Mouse (Mus musculus) C2C12 (cell line): ENCODE results near the gene Prrc2a. TPM values are rescaled to one million over a fixed set of nuclear protein-coding genes. Genes with fewer than 3 reads are reported as not detected.

Experiments used
- H3K27me3 ChIP-seq: one replicate; pipeline ENCODE4 v1.6.1; 2011; ENCODE audit not compliant: control insufficient read depth, insufficient read depth, insufficient read length
- H3K36me3 ChIP-seq: one replicate; pipeline ENCODE4 v1.6.1; 2011; ENCODE audit not compliant: control insufficient read depth, insufficient read depth
- H3K4me3 ChIP-seq: one replicate; pipeline ENCODE4 v1.5.1; 2011; ENCODE audit warnings: mild to moderate bottlenecking, control low read depth; ENCODE audit not compliant: poor library complexity, insufficient read depth, severe bottlenecking
- H3K79me2 ChIP-seq: one replicate; pipeline ENCODE4 v1.6.1; 2011; ENCODE audit not compliant: control insufficient read depth, insufficient read depth
- H3K79me3 ChIP-seq: one replicate; pipeline ENCODE4 v1.6.1; 2011; ENCODE audit warnings: low read depth, control low read depth
- H3ac ChIP-seq: one replicate; pipeline ENCODE3; 2011; ENCODE audit warnings: low read depth; ENCODE audit not compliant: control insufficient read depth, insufficient read length
- CEBPB ChIP-seq: IDR thresholded peaks from one replicate; pipeline ENCODE4 v1.6.1; 2011; ENCODE audit warnings: low read depth, mild to moderate bottlenecking, control low read depth, moderate library complexity
- CTCF ChIP-seq: IDR thresholded peaks from one replicate; pipeline ENCODE4 v1.5.1; 2011; ENCODE audit not compliant: control insufficient read depth, insufficient read depth, insufficient read length
- FOSL1 ChIP-seq: IDR thresholded peaks from one replicate; pipeline ENCODE4 v1.8.0; 2011; ENCODE audit warnings: mild to moderate bottlenecking, low read length; ENCODE audit not compliant: poor library complexity, insufficient read depth, severe bottlenecking
- MAX ChIP-seq: IDR thresholded peaks from one replicate; pipeline ENCODE4 v1.6.1; 2011; ENCODE audit warnings: mild to moderate bottlenecking, control low read depth
- MYOD1 ChIP-seq: IDR thresholded peaks from one replicate; pipeline ENCODE4 v1.6.1; 2011; ENCODE audit warnings: low read depth; ENCODE audit not compliant: control insufficient read depth, insufficient read length
- MYOG ChIP-seq: IDR thresholded peaks from one replicate; pipeline ENCODE4 v1.6.1; 2011; ENCODE audit not compliant: control insufficient read depth, insufficient read length; ENCODE audit errors: extremely low read depth
- USF1 ChIP-seq: IDR thresholded peaks from one replicate; pipeline ENCODE4 v1.6.1; 2011; ENCODE audit warnings: low read depth, mild to moderate bottlenecking, control low read depth, moderate library complexity
- polyA plus RNA-seq: library from polyadenylated mRNA; unstranded; fragments of >200 nt; fragmentation: generic; extraction: Trizol; gene quantifications from one replicate; pipeline ENCODE4 v1.2.1, GENCODE M21; 2012; ENCODE audit warnings: missing spikeins

Prrc2a gene
- polyA plus RNA-seq, 1 experiment = 183 TPM

DNA sequence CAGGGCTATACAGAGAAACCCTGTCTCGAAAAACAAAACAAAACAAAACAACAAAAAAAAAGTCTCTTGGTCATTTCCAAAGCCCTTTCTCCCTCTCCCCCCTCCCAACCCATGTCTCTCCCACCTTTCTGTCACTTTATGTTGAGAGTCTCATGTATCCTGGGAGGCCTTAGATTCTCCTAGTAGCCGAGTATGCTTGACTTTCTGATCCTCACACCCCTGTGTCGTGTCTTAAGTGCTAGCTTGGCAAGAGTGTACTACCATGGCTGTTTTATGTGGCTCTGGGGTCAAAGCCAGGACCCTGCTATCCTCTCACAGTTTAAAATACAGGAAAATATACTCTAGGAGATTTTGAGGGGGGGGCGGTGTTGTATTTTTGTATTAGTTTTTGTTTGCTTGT, 22.6 kb upstream of the Prrc2a start:
- no peaks in the 10 kb centered on the region for H3K27me3 ChIP-seq
- no peak overlapping the region for H3K4me3 ChIP-seq
- TF ChIP-seq USF1 (no peak), MYOD1 (no peak), CTCF (no peak), FOSL1 (no peak), CEBPB (no peak)
- no peaks in the 10 kb centered on the region for H3K79me3 ChIP-seq
- no peak overlapping the region for H3ac ChIP-seq
- H3K36me3 ChIP-seq = no peaks in the 10 kb centered on the region
- no peaks in the 10 kb centered on the region for H3K79me2 ChIP-seq

- Histone ChIP-seq H3K4me3 (peak overlapping the region; percentile 21), H3K27me3 (no peaks in the 10 kb centered on the region), H3K36me3 (no peaks in the 10 kb centered on the region), H3ac (peak overlapping the region; percentile 15), H3K79me2 (no peaks in the 10 kb centered on the region), H3K79me3 (no peaks in the 10 kb centered on the region)
- TF ChIP-seq CTCF (no peak), MYOD1 (no peak), CEBPB (no peak), FOSL1 (no peak), USF1 (no peak), MAX (no peak), MYOG (no peak)
Observed at GRCm38 (mm10) chr17:35186681-35187080, 22.0 kb upstream of the Prrc2a start.

- Histone ChIP-seq H3K79me3 (no peaks in the 10 kb centered on the region), H3K4me3 (peak overlapping the region; percentile 21), H3ac (no peak overlapping the region), H3K27me3 (no peaks in the 10 kb centered on the region), H3K36me3 (no peaks in the 10 kb centered on the region), H3K79me2 (no peaks in the 10 kb centered on the region)
- TF ChIP-seq MYOD1 = no peak
- no peak for TF ChIP-seq FOSL1
- no peak for TF ChIP-seq MAX
- TF ChIP-seq MYOG = no peak
- TF ChIP-seq CTCF = no peak
- no peak for TF ChIP-seq CEBPB
Observed at GRCm38 (mm10) chr17:35185639-35186611, 21.2 kb upstream of the Prrc2a start.

GRCm38 (mm10) chr17:35180093-35180492, 15.4 kb upstream of the Prrc2a start:
- TF ChIP-seq CEBPB = no peak
- TF ChIP-seq FOSL1 = no peak
- TF ChIP-seq MYOG = no peak
- TF ChIP-seq USF1 = no peak
- TF ChIP-seq CTCF = no peak
- no peak for TF ChIP-seq MAX
- no peak for TF ChIP-seq MYOD1
- H3K4me3 ChIP-seq = no peak overlapping the region

GRCm38 (mm10) chr17:35178528-35178927, 13.8 kb upstream of the Prrc2a start:
- Histone ChIP-seq H3K4me3 (no peak overlapping the region), H3K79me3 (no peaks in the 10 kb centered on the region), H3ac (no peak overlapping the region), H3K27me3 (no peaks in the 10 kb centered on the region), H3K79me2 (no peaks in the 10 kb centered on the region), H3K36me3 (no peaks in the 10 kb centered on the region)
- TF ChIP-seq FOSL1 = no peak
- TF ChIP-seq CTCF = peak; percentile 80
- TF ChIP-seq MYOG = no peak

More at GRCm38 (mm10) chr17:35180093-35180492, 15.4 kb upstream of the Prrc2a start:
- H3ac ChIP-seq = no peak overlapping the region
- no peaks in the 10 kb centered on the region for H3K79me2 ChIP-seq
- H3K27me3 ChIP-seq = no peaks in the 10 kb centered on the region
- no peaks in the 10 kb centered on the region for H3K79me3 ChIP-seq
- H3K36me3 ChIP-seq = no peaks in the 10 kb centered on the region

DNA sequence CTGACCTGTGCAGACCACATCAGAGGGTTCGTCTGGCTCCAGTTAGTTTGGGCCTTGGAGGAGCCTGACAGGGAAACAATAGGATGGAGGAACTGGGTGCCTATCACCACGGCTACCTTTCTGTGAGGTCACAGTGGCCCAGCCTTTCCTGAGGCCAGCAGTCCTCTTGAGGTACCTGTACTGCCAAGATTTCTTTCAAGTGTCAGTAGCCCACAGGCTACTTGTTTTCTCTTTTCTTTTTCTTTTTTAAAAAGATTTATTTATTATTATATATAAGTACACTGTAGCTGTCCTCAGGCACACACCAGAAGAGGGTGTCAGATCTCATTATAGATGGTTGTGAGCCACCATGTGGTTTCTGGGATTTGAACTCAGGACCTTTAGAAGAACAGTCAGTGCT, 11.3 kb upstream of the Prrc2a start, which contains the start of gene Aif1:
Gene Aif1, minus strand, starts transcription at position 101 of the 400 bp plus-strand sequence.
- Histone ChIP-seq H3K36me3 (no peaks in the 10 kb centered on the region), H3K4me3 (no peak within 1 kb of the TSS), H3K79me3 (no peaks in the 10 kb centered on the region), H3ac (no peak within 1 kb of the TSS), H3K79me2 (no peaks in the 10 kb centered on the region), H3K27me3 (no peaks in the 10 kb centered on the region)
- TF ChIP-seq FOSL1 = no peak
